Mouse (Mus musculus) right cerebral cortex, postnatal 14 days (tissue): ENCODE data around the gene Rrp1.
"Not testable (repeated sequence)": the region's sequence is repeated elsewhere in the genome, so short reads cannot be mapped to it uniquely, and the experiment has no call there.

Source experiments
- DNase-seq: peaks from one replicate; pipeline ENCODE4 v3.0.0; 2022

Gene Rrp1

DNA sequence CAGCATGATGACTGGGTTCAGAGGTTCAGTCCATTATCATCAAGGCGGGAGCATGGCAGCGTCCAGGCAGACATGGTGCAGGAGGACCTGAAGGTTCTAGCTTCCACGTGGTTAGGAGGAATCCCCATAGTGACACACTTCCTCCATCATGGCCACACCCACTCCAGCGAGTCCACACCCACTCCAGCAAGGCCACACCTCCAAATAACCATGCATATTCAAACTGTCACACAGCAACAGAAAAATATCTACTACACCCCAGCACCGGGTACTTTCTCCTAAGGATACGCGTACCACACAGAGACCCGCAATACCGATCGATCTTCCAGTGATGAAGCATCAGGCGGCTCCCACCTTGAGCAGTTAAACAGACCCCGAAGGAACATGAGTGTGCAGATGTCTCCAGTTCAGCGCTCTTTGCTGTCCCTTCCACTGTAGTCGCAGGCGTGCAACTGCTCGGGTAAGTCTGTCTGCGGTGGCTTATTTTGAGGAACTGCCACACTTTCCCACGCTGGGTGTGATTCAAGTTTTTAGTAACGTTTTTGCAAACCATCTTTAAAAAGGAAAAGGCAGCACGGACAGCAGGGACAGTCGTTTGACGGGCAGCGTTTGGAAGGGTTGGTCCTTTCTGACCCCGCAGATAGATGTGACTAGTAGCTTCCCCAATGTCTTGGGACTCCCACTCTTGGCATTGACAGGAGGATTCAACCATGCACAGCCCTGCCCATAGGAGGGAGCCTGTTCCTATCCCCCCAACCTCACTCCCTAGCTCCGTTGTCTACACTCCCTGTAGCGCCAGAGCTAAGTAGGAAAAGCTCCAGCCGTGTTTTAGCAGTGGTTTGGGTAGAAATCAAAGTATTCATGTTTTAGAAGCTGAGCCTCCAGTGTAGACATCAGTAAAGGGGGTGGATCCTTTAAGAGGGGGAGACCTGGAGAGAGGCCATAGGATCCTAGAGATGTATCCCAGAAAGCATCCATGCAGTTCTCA, 39.9 kb downstream of the Rrp1 start:
- no peak for DNase-seq

- no peak for DNase-seq
These were observed 41.1 kb downstream of the Rrp1 start for GRCm38 (mm10) chr10:78371746-78372145.

DNA sequence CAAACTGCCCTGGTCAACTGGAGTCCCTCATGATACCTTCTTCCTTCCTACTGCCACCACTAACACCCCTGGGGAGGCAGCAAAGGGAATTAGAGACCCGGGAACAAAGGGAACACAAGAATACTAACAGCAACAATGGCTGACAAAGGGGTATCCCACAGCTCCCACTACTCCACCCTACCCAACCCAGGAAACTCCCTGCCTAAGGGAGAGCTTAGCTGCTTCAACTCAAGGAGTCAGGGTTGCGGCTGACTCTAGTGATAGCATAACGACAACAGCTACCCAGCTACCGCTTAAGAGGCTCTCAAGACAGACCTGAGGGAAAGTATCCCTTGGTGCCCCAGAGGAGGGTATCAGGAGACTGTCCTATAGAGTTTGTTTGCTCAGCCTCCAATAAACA, 45.3 kb downstream of the Rrp1 start:
- no peak for DNase-seq

DNA sequence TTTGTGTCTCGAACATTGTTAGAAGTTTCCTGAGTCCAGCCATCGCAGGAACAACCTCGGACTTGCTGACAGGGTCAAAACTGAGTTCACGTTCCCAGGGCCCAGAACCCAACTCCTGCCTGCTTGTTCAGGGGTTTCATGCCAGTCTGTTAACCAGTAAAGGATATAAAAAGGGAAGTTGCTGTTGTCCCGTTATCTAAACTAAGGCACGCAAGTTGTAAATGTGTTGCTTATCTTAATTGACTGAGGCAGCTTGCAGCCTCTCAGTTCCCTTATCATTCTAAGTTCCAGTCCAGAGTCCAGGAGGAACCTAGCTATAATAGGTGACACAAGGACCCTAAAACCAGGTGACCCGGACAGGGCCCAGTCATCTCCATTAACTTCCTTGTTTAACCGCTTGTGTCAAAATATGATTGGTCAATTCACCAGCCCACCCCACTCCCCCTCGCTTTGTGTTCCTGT, 46.0 kb downstream of the Rrp1 start:
- no peak for DNase-seq

DNA sequence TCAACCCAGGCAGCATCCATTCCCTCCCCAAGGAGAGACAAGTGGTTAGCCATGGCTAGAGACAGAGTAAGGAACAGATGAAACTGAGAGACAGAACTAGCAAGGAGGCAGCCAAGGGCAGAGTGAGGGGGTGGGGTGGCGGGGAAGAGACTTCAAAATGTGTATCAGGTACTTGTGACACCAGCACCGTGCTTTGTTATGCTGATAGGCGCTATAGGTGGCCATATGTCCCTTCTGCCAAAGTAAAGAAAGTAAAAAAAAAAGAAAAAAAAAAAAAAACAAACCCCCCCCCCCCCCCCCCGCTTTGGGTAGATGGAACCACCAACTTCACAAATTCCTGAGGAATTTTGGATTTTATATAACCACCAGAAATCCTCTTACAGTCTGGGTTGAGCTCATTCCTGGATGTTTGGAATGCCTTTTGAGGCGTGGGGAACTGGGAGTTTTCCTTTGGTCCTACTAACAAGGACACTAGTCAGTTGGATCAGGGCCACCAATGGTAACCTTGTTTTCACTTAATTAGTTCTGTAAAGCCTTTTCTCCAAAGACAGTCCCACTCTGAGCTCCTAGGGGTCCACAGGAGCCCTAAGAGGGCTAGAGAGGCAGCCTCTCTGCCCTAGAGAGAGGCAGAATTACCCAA, 46.5 kb downstream of the Rrp1 start:
- DNase-seq = no peak

GRCm38 (mm10) chr10:78365555-78365954, 47.3 kb downstream of the Rrp1 start:
- DNase-seq = no peak

GRCm38 (mm10) chr10:78364106-78364505, 48.7 kb downstream of the Rrp1 start:
- no peak for DNase-seq

DNA sequence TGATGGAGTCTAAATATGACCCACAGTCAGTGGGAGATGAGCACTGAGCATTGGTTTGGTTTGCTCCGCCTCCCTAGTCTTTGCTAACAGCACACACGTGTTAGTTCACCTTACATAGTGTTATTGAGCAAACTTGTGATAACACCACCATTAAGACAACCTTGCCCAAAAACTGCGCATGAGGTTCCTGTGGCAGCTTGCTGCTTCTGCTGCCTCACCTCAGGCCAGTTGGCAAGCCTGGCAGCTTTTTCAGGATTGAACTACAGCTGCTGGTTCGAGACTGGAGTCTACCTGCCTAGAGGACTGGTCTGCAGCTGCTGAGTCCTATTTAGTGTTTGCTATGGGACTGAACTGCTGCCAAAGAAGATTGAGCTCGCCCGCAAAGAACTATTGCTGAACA, 49.5 kb downstream of the Rrp1 start:
- DNase-seq = no peak

DNA sequence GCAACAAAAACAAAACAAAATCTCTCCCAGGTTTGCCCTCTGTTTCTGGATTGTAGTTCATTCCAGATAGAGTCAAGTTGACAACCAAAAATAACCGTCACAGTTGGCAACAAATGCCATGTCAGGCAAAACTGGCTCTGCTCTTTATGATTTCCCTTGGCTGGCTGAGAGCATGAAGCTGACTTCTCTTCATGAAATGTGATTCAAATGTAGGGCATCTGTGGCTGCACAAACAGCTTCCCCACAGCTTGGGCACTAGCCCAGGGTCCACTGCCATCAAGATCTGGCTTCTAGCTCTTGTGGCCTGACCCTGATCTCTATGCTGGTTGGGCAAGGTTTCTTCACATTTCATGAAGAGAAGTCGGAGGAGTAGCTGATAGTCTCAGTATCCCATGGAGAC, 50.9 kb downstream of the Rrp1 start:
- DNase-seq = no peak

DNA sequence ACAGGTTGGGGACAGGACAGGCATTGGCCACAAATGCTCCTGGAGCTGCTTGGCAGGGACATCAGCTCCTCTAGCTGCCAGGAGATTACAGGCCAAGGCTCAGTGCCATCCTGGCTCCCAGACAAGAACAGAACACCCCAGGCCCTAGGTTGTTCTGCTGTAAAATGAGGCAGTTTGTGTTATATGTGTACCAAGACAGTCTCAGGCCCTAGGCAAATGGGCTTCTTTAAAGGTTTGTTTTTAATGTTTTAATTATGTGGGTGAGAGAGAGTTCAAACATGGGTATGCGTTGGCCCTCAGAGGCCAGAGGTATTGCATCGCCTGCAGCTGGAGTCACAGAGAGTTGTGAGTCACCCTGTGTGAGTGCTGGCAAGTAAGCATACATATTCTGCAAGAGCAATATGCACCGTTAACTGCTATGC, 52.5 kb downstream of the Rrp1 start:
- no peak for DNase-seq

DNA sequence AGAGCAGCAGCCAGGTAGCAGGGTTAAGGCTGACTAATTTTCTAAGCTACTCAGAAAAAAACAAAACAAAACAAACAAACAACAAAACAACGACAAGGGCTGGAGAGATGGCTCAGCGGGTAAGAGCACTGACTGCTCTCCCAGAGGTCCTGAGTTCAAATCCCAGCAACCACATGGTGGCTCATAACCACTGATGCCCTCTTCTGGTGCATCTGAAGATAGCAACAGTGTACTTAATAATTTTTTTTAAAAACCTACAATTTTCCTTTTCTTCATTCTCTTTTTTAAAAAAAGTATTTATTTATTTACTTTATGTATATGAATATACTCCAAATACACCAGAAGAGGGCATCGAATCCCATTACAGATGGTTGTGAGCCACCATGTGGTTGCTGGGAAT, 53.8 kb downstream of the Rrp1 start:
- DNase-seq = not testable (repeated sequence)

- DNase-seq = no peak
These were observed 54.6 kb downstream of the Rrp1 start for GRCm38 (mm10) chr10:78358266-78358665.

DNA sequence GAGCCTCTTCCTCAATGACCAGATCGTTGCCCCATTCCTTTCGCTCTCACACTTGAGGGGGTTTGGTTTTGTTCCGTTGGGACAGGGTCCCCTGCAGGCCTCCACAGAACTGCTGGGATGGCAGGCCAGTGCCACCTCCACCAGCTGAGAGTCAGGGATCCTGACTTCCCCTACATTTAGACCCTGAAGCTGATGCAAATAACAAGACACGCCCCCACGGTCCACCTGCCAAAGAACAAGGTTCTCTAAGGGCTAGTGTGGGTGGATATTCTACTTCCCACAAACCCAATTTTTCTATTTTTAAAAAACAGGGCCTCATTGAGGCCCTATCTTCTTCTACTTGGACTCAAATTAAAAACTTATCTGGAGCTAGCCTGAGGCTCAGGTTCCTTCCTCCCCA, 55.1 kb downstream of the Rrp1 start:
- DNase-seq = no peak

- no peak for DNase-seq
These were observed 56.8 kb downstream of the Rrp1 start for GRCm38 (mm10) chr10:78355931-78356593.

DNA sequence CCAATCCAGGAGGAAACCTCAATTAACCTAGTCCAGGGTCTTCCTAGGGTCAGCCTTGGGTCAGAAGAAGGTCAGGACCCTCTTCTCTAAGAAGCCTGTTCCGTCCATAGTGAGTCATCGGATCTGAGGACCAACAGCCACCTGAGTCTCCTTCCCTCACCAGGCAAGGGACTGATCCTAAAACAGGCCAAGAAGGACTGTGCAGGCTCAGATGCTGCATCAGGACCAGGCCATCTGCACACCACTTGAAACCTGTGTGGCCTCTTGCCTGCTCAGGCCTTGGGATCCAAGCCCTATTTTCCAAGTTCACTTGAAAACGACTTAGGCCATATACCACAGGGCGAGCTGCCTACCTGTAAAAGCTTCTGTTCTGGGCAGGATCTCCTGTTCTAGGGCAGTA, 59.6 kb downstream of the Rrp1 start:
- no peak for DNase-seq

- DNase-seq = no peak
These were observed 60.2 kb downstream of the Rrp1 start for GRCm38 (mm10) chr10:78352666-78353030.

DNA sequence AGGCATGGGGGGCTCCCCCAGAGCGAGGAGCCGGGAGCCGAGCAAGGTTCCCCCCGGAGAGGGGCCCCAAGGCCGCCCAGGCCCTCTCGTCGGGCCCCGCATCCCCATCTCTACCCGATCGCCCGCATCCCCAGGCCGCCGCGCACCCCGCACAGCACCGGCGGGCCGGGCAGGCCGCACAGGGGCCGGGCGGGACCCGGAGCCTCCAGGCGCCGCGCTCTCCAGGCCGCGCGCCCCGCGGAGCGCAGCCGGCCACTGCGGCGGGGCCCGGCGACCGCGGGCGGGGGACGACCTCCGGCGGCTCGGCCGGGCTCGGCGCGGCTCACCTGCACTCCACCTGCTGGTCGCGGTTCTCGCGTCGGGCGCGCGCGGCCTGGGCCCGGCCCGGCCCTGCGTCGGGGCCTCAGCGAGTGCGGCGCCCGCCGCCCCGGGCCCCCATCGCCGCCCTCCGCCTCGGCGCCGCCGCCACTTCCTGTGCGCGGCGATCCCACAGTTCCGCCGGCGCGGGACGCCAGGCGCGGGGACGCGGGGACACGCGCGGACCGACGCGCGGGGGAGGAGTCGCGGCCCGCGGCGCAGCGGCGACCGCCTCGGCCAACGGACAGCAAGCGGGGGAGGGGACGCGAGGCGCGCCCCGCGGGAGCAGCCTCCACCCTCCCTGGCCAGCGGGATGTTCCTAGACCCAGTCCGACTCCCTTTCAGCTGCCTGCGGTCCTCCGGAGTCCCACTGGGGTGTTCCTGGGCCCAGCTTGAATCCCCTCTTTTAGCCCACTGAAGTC, 60.8 kb downstream of the Rrp1 start, which contains the start of gene Agpat3:
Agpat3 (minus strand) TSS at position 603 of the 779 bp plus-strand sequence.
- DNase-seq = peak; percentile 60

DNA sequence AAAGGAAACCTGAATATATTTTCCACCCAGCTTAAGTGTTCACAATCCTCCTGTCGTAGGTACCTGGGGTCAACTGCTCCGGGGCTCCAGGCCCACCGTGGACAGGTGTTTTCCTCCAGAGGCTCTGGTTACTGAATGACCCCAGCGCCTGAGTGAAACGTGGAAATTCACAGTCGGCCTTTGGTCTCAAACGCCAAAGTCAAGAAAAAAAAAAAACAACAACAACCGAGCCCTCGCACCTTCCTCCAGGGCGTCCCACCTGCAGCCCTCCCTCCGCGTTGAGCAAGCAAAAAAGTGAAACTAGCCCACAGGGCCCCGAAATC, 61.3 kb downstream of the Rrp1 start:
- DNase-seq = no peak

- DNase-seq = no peak
These were observed 61.9 kb downstream of the Rrp1 start for GRCm38 (mm10) chr10:78350796-78351556.
